Mouse (Mus musculus): Measurements from ENCODE around the gene Hist2h3b. TPM values are rescaled to one million over a fixed set of nuclear protein-coding genes. Genes with fewer than 3 reads are reported as not detected.
"Not testable (repeated sequence)": the region's sequence is repeated elsewhere in the genome, so short reads cannot be mapped to it uniquely, and the experiment has no call there.

Gene Hist2h3b
- polyA plus RNA-seq, 1 experiment from 2014 or later, result 29.5 TPM

DNA sequence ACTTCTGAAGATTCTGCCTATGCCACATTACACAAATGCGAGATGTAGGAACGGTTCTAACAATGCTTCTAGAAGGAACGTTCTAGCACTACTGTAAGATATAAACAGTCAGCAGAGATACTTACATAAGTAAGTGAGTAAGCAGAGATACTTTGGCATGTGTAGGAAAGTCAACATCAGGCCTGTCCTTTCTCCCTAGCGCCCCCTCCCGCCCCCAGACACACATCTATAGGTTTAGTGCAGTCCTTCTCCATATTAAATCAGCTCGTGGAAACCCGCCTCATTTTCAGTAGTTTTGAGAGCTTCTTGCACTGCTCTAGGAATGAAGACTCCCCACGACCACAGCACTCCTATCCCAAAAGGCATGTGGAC, 9.0 kb downstream of the Hist2h3b start:
- no peaks in the 10 kb centered on the region for H3K9me3 ChIP-seq (replicated peaks; ENCODE audit: control insufficient read depth, low read length)
- H3K4me3 ChIP-seq (ENCODE audit: low read depth, low read length), result peak overlapping the region; percentile 56
- 12% methylated on average over 8 of the region's 8 CpGs for WGBS (ENCODE audit: insufficient replicate concordance)
- peak; percentile 29; the same call in 1 of the 2 replicates for ATAC-seq (replicated peaks; ENCODE audit: insufficient number of reproducible peaks, low FRiP score, low TSS enrichment)
- H3K27me3 ChIP-seq (ENCODE audit: control insufficient read depth, insufficient read depth, low read length), result 0 out of 2 replicates have a peak, but pooled peaks cover 2% of the 10 kb centered on the region
- no peaks in the 10 kb centered on the region for H3K36me3 ChIP-seq (ENCODE audit: control insufficient read depth, insufficient read depth, low read length)
- peak overlapping the region; percentile 93 for H3K4me2 ChIP-seq
- peaks cover 4% of the 10 kb centered on the region; the same call in 1 of the 2 replicates for H3K4me1 ChIP-seq (ENCODE audit: control insufficient read depth, insufficient read depth, low read length)
- H3K9ac ChIP-seq (ENCODE audit: low read depth, low read length), result peak overlapping the region; percentile 79
- H3K27ac ChIP-seq (ENCODE audit: low read depth, low read length), result peak overlapping the region; percentile 80

DNA sequence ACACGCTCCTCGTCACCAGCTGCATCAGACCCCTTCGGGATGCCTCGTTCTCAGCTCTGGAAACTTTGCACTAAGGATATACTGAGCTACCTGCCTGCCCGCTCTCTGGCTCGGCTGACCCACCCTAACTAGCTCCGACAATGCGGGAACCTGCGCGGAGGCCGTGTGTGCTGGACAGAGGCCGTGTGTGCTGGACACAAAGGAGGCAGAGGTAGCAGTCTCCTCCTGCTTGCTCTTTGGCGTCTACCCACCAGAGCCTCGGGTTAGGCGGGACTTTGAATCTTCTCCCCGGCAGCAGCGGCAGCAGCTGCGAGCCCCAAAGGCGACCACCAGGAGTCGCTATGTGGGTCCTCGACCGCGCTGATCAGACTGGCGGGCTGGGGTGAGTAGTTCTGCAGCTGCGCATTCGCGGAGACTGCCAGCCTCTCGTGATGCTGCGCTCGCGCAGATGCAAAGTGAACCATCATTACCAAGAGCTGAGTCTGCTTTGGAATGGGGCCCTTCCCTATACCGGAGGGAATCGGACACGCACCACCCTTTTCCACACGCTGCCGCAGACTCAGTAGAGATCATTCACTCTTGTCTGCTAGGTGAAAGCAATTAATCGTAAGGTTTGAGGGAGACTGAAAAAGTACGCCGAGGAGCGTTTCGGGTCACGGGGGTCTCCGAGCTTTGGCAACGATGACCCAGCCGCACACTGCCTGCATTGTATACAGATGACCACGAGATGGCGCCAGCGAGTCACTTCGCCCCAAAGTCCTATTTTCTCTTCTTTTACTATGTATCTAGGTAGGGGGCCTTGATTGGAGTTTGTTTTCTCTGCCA, 9.6 kb downstream of the Hist2h3b start:
- peak; percentile 82 for ATAC-seq (replicated peaks; ENCODE audit: insufficient number of reproducible peaks, low FRiP score, low TSS enrichment)
- H3K9me3 ChIP-seq (replicated peaks; ENCODE audit: control insufficient read depth, low read length), result no peaks in the 10 kb centered on the region
- H3K4me3 ChIP-seq (ENCODE audit: low read depth, low read length), result peak overlapping the region; percentile 56
- peaks cover 4% of the 10 kb centered on the region; the same call in 1 of the 2 replicates for H3K27me3 ChIP-seq (ENCODE audit: control insufficient read depth, insufficient read depth, low read length)
- peaks cover 4% of the 10 kb centered on the region; the same call in 1 of the 2 replicates for H3K4me1 ChIP-seq (ENCODE audit: control insufficient read depth, insufficient read depth, low read length)
- no peaks in the 10 kb centered on the region for H3K36me3 ChIP-seq (ENCODE audit: control insufficient read depth, insufficient read depth, low read length)
- WGBS (ENCODE audit: insufficient replicate concordance), result under 1% methylated on average over 49 of the region's 49 CpGs
- peak overlapping the region; percentile 79 for H3K9ac ChIP-seq (ENCODE audit: low read depth, low read length)
- H3K27ac ChIP-seq (ENCODE audit: low read depth, low read length), result peak overlapping the region; percentile 80
- peak overlapping the region; percentile 93 for H3K4me2 ChIP-seq

DNA sequence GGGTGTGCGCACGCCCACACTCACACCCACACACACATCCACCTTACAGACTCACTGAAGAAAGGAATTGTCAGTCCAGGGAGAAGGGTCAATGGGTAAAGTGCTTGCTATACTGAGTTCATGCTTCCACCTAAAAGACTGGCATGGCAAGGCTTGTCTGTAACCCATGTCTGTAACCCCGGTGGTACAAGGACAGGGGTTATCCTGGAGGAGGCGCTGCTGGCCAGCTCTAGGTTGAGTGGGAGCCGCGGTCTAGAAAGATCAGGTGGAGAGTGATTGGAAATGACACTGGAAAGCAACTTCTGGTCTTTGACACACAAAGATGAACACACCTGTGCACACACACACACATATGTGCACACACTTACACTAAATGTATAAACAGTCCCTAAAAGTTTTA, 12.2 kb downstream of the Hist2h3b start:
- no peak overlapping the region for H3K4me3 ChIP-seq (ENCODE audit: low read depth, low read length)
- H3K27ac ChIP-seq (ENCODE audit: low read depth, low read length), result no peak overlapping the region
- no peaks in the 10 kb centered on the region for H3K36me3 ChIP-seq (ENCODE audit: control insufficient read depth, insufficient read depth, low read length)
- peaks cover 4% of the 10 kb centered on the region; the same call in 1 of the 2 replicates for H3K4me1 ChIP-seq (ENCODE audit: control insufficient read depth, insufficient read depth, low read length)
- no peak overlapping the region for H3K4me2 ChIP-seq
- no peak for ATAC-seq (replicated peaks; ENCODE audit: insufficient number of reproducible peaks, low FRiP score, low TSS enrichment)
- H3K27me3 ChIP-seq (ENCODE audit: control insufficient read depth, insufficient read depth, low read length), result peaks cover 15% of the 10 kb centered on the region
- no peak overlapping the region for H3K9ac ChIP-seq (ENCODE audit: low read depth, low read length)
- H3K9me3 ChIP-seq (replicated peaks; ENCODE audit: control insufficient read depth, low read length), result no peaks in the 10 kb centered on the region
- 47% methylated on average over 6 of the region's 6 CpGs for WGBS (ENCODE audit: insufficient replicate concordance)

DNA sequence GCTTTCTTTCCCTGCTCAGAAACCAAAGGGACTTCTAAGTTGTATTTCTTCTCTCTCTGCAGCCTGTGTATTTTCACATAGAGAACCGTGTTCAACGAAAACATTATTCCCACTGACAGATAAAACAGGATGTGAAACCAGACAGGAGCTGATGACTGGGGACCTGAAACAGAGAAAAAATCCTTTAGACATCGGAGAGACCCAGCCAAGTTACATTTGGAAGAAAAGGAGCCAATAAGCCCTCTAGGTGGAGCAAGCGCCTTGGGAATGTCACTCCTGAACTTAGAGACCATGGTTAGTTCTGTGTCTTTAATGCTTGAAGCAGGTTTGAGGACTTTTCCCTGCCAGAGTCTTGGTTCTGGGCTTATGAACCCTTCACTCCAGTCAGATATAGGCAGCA, 16.0 kb downstream of the Hist2h3b start:
- no peaks in the 10 kb centered on the region for H3K36me3 ChIP-seq (ENCODE audit: control insufficient read depth, insufficient read depth, low read length)
- H3K4me2 ChIP-seq, result peak overlapping the region; percentile 41
- WGBS (ENCODE audit: insufficient replicate concordance), result 14% methylated on average over 4 of the region's 4 CpGs
- no peaks in the 10 kb centered on the region for H3K9me3 ChIP-seq (replicated peaks; ENCODE audit: control insufficient read depth, low read length)
- ATAC-seq (replicated peaks; ENCODE audit: insufficient number of reproducible peaks, low FRiP score, low TSS enrichment), result no peak
- H3K9ac ChIP-seq (ENCODE audit: low read depth, low read length), result no peak overlapping the region
- no peak overlapping the region for H3K27ac ChIP-seq (ENCODE audit: low read depth, low read length)
- H3K27me3 ChIP-seq (ENCODE audit: control insufficient read depth, insufficient read depth, low read length), result peaks cover 20% of the 10 kb centered on the region
- H3K4me3 ChIP-seq (ENCODE audit: low read depth, low read length), result no peak overlapping the region
- no peaks in the 10 kb centered on the region for H3K4me1 ChIP-seq (ENCODE audit: control insufficient read depth, insufficient read depth, low read length)

DNA sequence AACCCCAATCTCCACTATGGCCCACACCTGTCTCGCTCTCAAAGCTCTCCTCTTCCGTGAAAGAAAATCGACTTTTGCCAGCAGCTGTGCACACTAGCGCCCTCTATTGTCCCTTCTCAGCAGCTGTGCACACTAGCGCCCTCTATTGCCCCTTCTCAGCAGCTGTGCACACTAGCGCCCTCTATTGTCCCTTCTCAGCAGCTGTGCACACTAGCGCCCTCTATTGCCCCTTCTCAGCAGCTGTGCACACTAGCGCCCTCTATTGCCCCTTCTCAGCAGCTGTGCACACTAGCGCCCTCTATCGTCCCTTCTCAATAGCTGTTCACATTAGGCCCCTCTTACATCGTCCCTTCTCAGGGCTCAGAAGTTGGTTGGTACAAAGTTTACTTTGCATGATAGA, 18.9 kb downstream of the Hist2h3b start:
- WGBS (ENCODE audit: insufficient replicate concordance), result 89% methylated on average over 11 of the region's 11 CpGs
- H3K4me2 ChIP-seq; H3K36me3 ChIP-seq (ENCODE audit: control insufficient read depth, insufficient read depth, low read length); H3K27ac ChIP-seq (ENCODE audit: low read depth, low read length); H3K4me1 ChIP-seq (ENCODE audit: control insufficient read depth, insufficient read depth, low read length); H3K9me3 ChIP-seq (replicated peaks; ENCODE audit: control insufficient read depth, low read length); H3K9ac ChIP-seq (ENCODE audit: low read depth, low read length); ATAC-seq (replicated peaks; ENCODE audit: insufficient number of reproducible peaks, low FRiP score, low TSS enrichment); H3K4me3 ChIP-seq (ENCODE audit: low read depth, low read length): not testable (repeated sequence)
- H3K27me3 ChIP-seq (ENCODE audit: control insufficient read depth, insufficient read depth, low read length), result peaks cover 18% of the 10 kb centered on the region

DNA sequence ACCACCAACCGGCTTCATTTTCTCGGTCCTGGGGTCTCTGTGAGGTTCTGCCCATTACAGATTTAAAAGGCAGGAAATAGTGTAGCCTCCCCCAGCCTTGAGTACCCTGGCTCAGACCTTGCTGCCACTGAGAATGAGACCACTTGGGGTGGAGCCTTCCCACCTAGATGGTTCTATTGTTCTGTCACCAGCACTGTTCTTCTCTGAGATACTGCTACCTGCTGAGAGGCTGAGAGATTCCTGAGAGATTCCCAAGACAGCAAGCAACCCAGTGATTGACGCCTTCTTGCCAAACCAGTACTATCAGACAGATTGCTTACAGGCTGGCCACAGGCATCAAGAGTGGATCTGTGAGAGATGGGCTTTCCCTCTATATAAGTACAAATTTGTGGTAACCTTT, 20.7 kb downstream of the Hist2h3b start:
- no peak overlapping the region for H3K4me2 ChIP-seq
- no peak overlapping the region for H3K4me3 ChIP-seq (ENCODE audit: low read depth, low read length)
- no peaks in the 10 kb centered on the region for H3K4me1 ChIP-seq (ENCODE audit: control insufficient read depth, insufficient read depth, low read length)
- H3K36me3 ChIP-seq (ENCODE audit: control insufficient read depth, insufficient read depth, low read length), result no peaks in the 10 kb centered on the region
- H3K9me3 ChIP-seq (replicated peaks; ENCODE audit: control insufficient read depth, low read length), result no peaks in the 10 kb centered on the region
- H3K9ac ChIP-seq (ENCODE audit: low read depth, low read length), result no peak overlapping the region
- no peak overlapping the region for H3K27ac ChIP-seq (ENCODE audit: low read depth, low read length)
- H3K27me3 ChIP-seq (ENCODE audit: control insufficient read depth, insufficient read depth, low read length), result peaks cover 8% of the 10 kb centered on the region; the same call in 1 of the 2 replicates
- ATAC-seq (replicated peaks; ENCODE audit: insufficient number of reproducible peaks, low FRiP score, low TSS enrichment), result no peak
- 60% methylated on average over 3 of the region's 3 CpGs for WGBS (ENCODE audit: insufficient replicate concordance)

DNA sequence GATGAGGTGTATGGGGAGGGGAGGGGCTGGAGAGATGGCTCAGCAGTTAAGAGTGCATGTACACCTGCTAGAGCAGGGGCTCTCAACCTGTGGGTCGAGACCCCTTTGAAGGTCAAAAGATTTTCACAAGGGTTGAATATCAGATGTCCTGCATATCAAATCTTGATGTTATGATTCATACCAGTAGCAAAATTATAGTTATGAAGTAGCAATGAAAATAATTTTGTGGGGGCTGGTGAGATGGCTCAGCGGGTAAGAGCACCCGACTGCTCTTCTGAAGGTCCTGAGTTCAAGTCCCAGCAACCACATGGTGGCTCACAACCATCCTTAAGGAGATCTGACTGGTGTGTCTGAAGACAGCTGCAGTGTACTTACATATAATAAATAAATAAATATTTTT, 22.3 kb downstream of the Hist2h3b start:
- H3K4me1 ChIP-seq (ENCODE audit: control insufficient read depth, insufficient read depth, low read length); H3K36me3 ChIP-seq (ENCODE audit: control insufficient read depth, insufficient read depth, low read length); H3K27me3 ChIP-seq (ENCODE audit: control insufficient read depth, insufficient read depth, low read length); ATAC-seq (replicated peaks; ENCODE audit: insufficient number of reproducible peaks, low FRiP score, low TSS enrichment); H3K4me3 ChIP-seq (ENCODE audit: low read depth, low read length); H3K27ac ChIP-seq (ENCODE audit: low read depth, low read length); H3K9ac ChIP-seq (ENCODE audit: low read depth, low read length); H3K9me3 ChIP-seq (replicated peaks; ENCODE audit: control insufficient read depth, low read length); H3K4me2 ChIP-seq: not testable (repeated sequence)
- 88% methylated on average over 3 of the region's 3 CpGs for WGBS (ENCODE audit: insufficient replicate concordance)

DNA sequence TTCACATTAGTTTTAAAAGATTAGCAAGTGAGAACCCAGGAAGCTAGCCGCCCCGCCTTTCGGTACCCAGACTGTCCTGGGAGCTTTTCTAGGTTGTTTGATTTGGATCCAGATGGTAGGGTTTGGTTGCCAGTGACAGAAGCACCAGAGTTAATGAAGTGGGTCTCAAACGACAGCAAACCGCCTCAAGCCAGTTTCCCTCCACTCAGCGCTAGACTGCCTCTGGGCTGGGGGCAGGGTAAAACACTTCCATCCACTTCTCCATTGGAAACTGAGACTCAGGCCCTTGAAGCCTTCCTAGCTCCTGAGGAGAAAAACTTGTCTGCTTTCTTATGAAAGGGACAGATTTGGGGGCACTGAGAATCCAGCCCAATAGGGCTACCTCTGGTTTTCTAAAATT, 24.2 kb downstream of the Hist2h3b start:
- Histone ChIP-seq H3K9ac (ENCODE audit: low read depth, low read length) (no peak overlapping the region), H3K27ac (ENCODE audit: low read depth, low read length) (no peak overlapping the region), H3K36me3 (ENCODE audit: control insufficient read depth, insufficient read depth, low read length) (no peaks in the 10 kb centered on the region), H3K4me3 (ENCODE audit: low read depth, low read length) (no peak overlapping the region), H3K9me3 (replicated peaks; ENCODE audit: control insufficient read depth, low read length) (no peaks in the 10 kb centered on the region), H3K27me3 (ENCODE audit: control insufficient read depth, insufficient read depth, low read length) (no peaks in the 10 kb centered on the region), H3K4me2 (no peak overlapping the region), H3K4me1 (ENCODE audit: control insufficient read depth, insufficient read depth, low read length) (no peaks in the 10 kb centered on the region)
- WGBS (ENCODE audit: insufficient replicate concordance), result 63% methylated on average over 6 of the region's 6 CpGs
- ATAC-seq (replicated peaks; ENCODE audit: insufficient number of reproducible peaks, low FRiP score, low TSS enrichment), result no peak

DNA sequence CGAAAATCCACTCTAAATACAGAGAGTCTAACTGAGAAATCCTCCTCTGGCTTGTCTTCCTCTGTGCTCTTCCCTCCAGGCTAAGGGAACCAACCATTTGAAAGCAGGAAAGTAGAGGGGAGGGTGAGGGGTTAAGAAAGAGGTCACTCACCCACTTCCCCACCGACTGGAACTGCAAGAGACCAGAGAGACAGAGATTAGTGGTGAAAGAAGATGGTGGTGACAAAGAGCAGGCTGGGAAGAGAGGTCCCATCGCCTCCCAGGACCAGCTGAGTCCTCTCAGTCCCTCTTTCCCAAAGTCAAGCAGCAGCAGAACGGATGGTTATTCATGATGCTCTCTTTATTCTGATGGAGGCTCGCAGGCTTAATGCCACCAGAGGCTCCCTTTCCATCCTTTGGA, 24.9 kb downstream of the Hist2h3b start:
- WGBS (ENCODE audit: insufficient replicate concordance), result 50% methylated on average over 5 of the region's 5 CpGs
- ATAC-seq (replicated peaks; ENCODE audit: insufficient number of reproducible peaks, low FRiP score, low TSS enrichment), result no peak

More for the DNA sequence above, 24.9 kb downstream of the Hist2h3b start:
- no peaks in the 10 kb centered on the region for H3K9me3 ChIP-seq (replicated peaks; ENCODE audit: control insufficient read depth, low read length)
- no peak overlapping the region for H3K9ac ChIP-seq (ENCODE audit: low read depth, low read length)
- no peaks in the 10 kb centered on the region for H3K27me3 ChIP-seq (ENCODE audit: control insufficient read depth, insufficient read depth, low read length)
- H3K27ac ChIP-seq (ENCODE audit: low read depth, low read length), result no peak overlapping the region
- H3K4me3 ChIP-seq (ENCODE audit: low read depth, low read length), result no peak overlapping the region
- no peak overlapping the region for H3K4me2 ChIP-seq
- H3K4me1 ChIP-seq (ENCODE audit: control insufficient read depth, insufficient read depth, low read length), result no peaks in the 10 kb centered on the region
- H3K36me3 ChIP-seq (ENCODE audit: control insufficient read depth, insufficient read depth, low read length), result no peaks in the 10 kb centered on the region

Measured in heart, embryonic 11.5 days (tissue).